Mouse (Mus musculus) ES-CJ7 (cell line): ENCODE data around the gene Ltb.

ENCODE experiments used
- DNase-seq: peaks from one replicate; pipeline ENCODE4 v3.0.0; 2011; ENCODE audit warnings: low read depth, low spot score

The Ltb gene

DNA sequence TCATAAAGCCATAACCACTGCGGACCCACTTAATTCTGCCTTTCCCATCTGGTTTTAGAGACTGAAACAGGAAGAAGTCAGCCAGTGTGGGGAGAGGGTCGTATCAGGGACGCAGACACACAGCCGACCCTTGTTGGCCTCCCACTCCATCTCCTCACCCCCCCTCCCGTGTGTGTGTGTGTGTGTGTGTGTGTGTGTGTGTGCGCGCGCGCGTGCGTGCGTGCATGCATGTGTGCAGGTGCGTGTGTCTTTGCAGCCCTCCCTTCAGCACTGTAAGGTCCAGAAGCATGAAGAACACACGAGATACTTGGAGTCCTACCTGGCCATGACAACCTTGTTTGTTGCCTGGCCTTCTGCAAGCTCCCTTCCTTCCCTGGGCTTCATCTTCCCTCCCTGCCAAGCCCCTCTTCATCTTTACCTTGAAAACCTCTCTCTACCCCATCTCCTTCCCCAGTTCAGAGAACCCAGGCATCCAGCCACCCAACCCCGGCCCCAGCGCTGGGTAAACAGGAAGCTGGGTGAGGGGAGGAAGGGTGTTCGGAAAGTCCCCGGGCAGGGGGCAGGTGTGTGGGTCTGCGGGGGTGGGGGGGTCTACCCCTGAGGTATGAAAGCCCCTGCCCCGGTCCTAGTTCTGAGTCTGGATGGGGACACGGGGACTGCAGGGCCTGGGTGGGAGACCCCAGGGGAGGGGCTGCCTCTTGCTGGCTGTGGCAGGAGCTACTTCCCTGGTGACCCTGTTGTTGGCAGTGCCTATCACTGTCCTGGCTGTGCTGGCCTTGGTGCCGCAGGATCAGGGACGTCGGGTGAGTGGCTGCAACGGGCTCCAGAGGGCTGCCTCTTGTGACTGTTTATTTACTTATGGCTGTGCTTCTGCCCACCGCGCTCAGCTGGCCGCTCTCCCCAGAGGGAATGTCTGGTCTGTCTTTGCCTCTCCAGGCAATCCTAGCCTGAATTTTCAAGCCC is at the start of gene Ltb:
Ltb (plus strand) TSS at position 559 of the 963 bp plus-strand sequence.
- DNase-seq = no peak

DNA sequence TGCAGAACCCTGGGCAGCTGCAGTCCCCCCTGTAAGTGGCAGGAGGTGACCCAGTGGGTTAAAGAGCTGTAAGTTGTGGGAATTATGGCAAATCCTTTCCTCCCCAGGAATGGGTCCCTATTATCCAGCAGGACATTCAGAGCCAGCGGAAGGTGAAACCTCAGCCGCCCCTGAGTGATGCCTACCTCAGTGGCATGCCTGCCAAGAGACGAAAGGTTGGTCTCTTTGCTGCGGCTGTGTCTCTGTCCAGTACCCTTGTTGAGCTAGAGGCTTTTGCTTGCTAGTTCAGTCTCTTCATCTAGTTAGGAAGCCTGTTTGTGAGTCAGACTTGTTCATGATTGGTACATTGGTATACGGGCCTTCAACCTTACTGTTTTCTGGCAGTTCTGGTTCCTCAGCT is 48.1 kb upstream of the Ltb start:
- DNase-seq = no peak

DNA sequence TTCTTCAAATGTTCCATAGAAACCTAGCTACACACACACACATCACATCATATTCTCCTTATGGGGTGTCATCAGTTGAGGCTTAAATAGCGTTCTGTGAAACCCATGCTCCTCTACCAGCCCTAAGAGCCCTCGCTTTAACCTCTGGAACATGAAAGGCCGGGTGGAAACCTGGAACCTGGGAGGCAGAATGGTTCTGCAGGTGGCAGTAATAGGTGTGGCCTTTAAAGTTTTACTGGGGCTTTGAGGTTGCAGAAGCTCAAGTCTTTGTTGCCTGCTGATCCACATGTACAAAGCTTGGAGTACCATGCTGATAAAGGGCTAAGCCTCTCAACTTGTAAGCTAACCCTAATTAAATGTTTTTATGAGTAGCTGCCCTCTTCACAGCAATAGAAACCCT is 46.9 kb upstream of the Ltb start:
- no peak for DNase-seq

DNA sequence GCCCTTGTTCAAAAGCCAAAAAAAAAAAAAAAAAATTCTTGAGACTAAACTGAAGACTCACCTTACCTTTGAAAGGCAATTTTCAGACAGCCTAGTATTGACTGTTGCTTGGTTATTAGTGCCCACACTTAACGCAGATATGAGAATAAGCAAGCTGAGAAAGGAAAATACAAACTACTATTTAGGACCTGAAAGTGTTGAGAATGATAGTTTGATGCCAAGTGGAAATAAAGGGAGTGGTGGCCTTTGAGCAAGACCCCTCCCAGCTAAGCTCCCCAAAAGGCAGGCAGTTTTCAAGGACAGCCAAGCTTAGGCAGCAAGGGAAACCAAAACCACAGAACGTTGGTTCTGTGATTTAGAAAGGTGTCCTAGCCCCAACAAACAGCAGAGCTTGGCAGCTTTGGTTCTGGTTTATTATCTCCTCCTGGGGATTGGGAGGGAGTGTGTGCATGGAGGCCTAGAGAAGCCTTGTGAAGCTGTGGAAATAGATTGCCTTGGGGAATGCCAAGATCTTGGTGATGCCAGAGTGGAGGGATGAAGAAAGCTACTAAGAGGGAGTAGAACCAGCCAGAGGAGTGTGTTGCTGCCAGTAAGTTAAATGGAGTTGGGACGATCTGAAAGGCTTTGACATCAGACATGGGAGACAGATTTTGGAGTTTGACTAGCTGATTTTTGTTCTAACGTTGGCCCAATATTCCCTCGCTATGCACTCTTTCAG is 46.2 kb upstream of the Ltb start:
- no peak for DNase-seq

DNA sequence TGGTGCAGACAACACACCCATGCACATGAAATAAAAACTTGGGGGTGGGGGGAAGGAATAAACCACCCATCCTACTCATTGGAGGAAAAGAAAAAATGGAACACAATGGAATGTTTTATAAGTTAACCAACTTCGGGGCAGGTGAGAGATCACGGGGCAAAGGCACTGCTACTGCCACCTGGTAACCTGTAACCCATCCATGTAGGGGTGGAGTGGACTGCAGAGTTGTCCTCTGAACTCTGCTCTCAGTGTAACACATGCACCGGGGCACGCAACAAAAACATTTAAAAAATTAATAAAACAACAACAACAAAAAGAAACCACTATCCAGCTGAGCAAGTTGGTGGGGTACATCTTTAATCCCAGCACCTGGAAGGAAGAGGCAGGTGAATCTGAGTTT is 42.1 kb upstream of the Ltb start:
- no peak for DNase-seq

DNA sequence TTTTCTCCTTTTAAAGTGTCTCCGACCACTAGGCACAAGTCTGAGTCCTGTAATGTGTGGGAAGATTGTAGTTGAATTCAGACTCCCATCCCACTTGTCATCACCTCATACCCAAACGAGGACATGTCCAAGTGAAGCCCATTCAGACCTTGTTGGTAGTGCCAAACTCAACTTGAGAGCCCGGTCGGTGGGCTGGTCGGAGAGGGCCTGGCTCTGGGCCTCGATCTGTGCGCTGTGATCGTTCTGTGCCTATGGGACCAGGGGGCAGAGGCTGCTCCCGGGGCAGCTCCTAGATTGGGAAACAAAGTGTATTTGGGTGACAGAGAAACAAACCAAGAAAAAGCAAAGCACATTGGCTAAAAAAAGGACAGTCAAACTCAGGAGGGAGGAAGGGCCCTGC is 41.2 kb upstream of the Ltb start:
- DNase-seq = no peak

DNA sequence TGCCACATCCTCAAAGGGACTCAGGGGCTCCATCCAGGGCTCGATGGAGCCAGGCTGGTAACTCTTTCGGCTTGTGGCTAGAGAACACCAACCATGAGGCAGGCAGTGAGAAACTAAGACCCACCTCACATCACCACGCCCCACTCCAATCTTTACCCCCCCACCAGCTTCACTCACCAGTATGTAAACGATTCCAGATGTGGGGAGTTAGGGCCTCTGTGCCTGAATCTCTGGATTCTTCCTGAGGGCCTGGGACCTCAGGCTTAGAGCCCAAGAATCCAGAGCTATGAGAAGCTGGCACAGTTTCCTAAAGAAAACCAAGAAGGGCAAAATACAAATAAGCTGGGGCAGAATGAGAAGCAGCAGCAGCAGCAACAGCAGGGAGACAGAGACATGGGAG is 40.3 kb upstream of the Ltb start:
- no peak for DNase-seq

DNA sequence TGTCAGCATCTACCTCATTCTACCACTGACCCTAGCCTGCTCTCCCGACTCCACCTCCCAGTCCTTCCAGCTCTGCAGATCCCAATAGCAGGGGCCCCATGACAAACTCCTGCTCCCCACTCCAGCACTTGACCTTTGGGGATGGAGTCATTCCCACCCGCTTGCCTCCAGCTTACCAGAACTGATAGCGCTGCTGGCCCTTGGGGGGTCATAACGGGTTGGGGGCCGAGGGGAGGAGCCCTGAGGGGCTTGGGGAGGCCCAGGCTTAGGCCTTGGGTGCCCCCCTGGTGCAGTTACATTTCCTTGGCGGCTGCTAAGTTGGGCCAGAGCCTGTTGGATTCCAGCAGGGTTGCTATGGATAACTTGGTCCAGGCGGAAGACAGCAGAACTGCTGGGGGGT is 39.6 kb upstream of the Ltb start:
- DNase-seq = no peak

DNA sequence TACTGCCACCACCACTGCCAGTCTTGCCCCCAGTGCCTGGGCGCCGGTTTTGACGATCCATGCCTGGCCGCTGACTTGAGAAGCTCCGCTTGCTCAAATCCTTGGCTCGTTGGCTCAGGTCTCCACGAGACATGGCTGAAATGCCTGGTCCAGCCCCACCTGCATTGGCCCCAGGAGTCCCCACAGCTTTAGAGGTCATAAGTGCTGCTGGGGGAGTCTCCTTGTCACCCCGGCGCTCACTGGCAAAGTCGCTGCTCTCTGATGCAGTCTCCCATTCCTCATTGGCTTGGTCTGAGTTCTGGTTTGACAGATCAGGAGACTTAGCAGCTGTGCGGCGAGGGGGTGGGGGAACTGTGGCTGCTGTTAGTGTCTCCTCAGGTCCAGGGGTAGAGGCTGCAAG is 38.8 kb upstream of the Ltb start:
- DNase-seq = no peak

DNA sequence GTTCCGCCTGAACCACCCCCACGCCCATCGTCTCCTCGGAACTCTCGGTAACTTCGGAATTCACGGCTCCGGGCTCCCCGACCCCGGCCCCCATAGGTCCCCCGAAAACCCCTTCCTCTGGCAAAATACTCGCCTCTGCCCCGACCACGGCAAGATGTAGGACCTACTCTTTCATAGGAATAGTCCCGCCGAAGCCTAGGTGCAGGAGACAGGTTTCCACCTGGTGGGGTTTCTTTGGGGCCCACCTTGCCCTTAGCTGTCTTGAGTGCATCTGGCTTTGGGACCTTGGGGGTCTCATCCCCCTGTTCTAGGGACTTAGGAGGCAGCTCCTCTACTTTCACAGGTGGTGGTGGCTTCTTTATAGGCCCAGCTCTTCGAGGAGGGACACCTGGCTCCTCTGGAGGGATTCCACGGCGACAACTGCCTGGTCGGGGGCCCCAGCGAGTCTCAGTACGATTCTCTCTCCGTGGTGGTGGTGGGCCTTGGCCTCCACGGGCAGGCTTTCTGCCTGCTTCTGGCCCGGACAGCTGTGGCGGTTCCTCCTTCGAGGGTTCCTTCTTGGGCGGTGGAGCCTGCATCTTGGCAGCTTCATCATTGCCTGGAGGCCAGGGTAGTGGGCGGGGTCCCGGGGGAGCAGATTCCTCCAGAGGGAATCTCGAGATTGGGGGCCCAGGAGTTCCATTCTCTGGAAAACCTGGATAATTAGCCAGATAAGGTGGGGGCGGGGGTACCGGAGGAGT is 37.6 kb upstream of the Ltb start:
- no peak for DNase-seq

DNA sequence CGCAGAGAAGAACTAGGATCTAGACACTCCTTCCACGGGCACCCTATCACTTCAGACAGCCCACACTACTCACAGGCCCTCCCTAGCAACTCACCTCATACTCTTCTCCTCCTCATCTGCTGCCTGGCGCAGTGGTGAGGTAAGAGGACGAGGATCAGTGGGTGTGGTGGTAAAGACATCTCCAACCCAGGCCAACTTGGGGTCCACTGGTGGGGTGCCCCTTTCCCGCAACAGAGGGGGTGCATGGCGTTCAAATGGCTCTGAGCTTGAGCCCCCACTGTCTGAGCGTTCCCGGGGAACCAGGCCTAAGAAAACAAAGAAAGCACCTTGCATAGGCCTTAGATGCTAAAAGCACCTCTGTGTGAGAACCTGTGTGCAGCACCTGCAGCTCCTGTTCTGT is 37.0 kb upstream of the Ltb start:
- no peak for DNase-seq

DNA sequence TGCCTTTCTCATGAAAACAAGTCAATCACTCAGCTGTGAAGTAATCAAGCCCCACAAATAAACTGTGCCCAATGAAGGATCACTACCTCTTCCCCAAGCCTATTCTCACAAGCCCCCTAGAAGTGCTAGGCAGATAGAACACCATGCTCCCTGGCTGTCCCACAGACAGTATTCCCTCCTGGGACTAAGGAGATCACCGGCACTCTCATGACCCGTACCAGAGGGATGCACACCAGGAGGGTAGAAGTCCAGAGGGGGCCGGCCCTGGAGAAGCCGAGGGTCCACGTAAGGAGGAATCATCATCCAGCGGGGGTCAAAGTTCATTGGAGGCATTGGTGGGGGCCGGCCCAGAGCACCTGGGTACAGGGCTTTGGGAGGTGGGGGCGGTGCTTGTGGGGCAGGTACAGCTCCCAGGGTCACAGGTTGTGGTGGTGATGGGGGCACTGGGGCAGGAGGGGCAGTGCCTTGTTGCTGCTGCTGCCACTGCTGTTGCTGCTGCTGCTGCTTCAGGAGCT is 36.5 kb upstream of the Ltb start:
- DNase-seq = no peak

DNA sequence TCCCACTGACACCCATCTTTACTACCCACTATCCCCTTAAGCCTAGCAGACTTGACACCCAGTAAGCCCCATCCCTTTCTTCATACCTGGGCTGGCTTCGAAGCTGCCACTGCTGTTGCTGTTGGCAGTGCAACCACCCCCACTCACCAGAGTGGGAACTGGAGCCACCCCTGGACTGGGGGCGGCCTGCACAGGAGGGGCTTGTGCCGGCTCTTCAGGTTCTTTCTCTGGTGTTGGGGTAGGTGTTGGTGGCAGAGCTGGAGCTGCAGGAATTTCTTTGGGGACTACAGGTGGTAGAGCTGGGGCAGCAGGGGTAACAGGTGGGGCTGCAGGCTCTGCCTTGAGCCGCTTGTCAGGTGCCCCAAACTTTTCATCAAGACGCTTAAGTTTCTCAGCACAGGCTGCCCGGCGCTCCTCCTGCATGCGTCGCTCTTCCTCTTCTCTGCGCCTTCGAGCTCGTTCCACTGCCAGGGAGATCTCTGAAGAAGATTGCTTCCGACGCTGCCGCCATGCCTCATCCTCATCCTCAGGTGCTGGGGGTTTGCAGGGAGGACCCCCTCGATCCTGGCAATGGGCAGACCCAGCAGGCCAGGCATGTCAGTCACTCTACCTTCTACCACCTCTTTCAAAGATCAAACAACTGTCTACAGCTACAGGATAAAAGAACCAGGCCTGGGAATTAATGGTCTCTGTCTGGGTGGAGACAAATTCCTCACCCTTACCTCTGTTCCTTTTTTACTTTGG is 35.2 kb upstream of the Ltb start:
- no peak for DNase-seq

DNA sequence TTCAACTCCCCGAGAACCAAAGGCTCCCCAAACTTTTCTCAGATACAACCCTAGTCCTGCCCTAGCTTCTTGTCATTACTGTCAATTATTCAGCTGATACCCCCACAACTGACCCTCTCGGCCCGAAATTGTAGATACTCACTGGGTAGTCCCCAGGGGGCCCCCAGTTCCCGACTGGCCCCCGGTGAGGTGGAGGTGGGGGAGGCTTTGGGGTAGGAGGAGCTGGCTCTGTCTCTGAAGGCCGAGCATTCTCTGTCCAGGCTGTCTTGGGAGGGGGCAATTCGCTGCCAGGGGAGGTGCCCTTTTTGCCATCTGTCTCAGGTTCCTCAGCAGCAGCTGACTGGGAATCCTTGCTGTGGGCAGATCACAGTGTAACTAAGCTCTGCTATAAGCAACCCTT is 34.6 kb upstream of the Ltb start:
- no peak for DNase-seq

DNA sequence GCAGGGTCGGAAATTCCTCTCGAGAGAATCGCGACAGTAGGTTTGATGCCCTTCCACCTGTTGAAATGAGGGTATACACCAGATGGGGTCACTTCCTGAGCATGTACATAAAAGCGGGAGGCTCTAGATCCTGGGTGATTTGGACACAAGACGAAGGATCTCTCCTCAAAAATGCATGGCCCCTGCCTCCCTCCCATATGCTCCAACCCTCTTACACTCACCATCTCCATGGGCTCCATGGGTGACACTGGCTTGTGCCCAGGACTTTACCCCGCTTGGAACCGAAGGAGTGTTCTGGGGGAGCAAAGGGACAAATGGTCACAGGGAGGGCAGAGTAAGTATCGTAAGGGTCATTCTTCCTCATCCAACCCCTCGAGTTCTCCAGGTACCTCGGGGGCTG is 32.8 kb upstream of the Ltb start:
- no peak for DNase-seq

DNA sequence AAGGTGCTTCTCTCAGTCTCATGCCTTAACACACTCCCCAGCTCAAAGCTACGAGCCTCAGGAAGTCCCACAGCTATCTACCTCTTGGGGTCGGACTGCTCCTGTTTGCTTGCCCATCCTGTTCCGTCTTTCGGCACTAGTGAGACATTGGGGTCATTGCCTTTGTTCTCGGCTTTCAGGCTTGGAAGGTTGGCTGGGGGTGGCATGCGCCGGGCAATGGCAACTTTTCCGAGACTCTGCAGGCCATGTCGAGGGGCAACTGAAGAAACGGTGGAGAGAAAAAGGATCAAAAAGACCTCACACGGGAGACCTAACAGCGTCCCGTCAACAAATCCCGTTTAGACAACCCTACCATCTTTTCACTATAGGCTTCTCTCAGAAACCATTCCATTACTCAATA is 32.1 kb upstream of the Ltb start:
- no peak for DNase-seq

DNA sequence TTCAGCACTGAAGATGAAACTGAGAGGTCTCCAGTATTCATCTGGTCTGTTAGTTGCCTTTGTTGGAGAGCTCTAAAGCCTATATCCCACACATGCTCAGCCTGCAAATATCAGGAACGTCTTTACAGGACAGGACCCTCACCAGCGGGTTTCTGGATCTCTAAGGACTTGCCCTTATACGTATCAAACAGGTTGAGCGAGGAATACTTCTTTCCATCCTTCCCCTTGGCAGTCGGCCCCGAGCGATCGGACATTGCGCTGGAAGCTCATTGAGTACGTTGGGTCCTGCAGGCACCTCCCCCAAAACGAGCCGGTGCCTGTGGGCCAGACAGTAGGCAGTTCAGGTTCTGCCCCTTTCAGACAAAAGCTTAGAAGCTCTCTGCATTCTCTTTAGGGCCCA is 31.5 kb upstream of the Ltb start:
- no peak for DNase-seq

DNA sequence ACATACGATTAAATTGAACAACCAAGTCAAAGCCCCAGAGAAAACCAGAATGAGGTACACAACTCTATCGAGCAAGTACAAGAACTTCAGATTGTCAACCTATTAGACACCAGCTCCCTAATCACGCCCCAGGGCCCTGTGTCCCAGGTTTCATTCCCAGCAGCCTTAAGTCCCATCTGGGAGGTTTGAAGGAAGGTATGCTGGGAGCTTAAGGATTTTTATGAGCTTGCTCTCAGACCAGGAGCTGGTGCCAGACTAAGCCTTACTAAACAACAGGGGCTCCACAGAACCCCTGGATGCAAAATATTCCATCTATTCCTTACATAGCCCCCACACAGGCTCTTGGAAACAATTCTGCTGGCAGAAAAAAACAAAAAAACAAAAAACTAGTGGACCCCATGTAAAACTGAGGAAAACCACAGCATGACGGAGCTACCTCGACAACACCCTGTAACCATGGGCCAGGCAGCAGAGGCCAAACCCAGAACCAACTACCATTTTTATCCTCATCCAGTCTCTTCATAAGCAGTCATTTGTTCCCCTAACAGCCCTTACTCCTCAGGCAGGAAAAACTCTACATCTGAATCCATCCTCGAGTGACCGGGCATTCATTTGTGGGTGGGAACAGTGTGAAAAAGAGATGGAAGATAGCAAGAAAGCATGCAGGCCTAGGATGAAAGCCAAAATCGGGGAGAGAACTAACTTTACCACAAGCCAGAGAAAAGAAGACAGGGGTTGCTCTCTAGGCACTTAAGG is 30.7 kb upstream of the Ltb start:
- no peak for DNase-seq

DNA sequence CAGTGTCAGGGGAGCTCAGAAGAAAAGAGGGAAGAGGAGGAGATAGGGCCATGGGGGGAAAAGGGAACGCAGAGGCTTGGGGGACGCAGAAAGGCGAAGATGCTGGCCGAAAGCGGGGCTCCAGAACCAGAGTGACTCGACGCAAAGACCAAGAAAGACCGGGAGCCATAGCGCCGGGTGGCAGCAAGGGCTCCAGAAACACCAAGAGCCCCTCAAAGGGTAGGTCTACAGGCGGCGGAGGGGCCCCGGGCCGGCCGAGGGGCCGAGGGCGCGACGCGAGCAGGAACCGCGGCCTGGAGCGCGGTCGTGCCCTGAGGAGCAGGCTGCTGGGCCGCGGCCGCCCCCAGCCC is 30.0 kb upstream of the Ltb start:
- DNase-seq = no peak

DNA sequence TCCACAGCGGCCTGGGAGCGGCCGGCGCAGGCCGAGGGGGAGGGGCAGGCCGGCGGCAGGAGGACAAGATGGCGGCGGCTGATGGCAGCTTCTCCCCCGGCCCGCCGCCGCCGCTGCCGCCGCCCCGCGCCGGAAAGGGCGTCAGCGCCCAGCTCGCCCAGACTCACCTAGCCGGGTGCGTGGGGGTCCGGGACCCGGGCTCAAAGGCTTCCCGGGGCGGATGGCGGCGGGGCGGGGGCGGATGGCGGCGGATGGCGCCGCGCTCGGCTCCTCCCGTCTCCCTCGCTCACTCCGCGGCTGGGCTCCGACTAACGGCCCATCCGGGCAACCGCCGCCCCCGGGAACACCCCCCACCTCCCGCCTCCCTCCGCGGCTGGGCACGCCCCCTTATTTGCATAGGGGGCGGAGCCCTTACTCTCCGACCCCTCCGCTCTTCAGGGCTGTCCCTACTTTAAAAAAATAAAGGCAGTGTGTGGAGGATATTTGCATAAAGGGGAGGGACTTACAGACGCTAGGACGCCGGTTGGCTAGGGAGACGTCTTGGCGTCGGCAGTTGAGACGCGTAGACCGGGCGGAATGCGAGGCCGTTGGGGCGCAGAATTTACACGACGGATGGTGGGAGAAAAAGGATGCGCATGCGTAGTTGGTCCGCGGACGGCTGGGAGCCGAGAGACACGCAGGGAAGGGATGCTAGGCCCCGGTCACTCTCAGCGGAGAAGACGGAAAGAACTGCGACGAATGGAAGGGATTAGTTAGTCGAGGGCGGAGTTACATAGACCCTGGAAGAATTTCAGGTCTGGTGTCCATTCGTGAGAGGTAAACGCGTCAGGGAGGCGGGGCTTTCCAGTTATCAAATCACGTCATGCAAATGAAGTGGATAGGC is 29.4 kb upstream of the Ltb start, which contains the start of gene Prrc2a:
Prrc2a (minus strand) TSS at position 330 of the 883 bp plus-strand sequence.
- DNase-seq = peak; percentile 100
